Mouse (Mus musculus) layer of hippocampus, adult 9-10 months (tissue): ENCODE measurements around the gene Rnf182.

ENCODE experiments used
- DNase-seq: peaks from one replicate; pipeline ENCODE4 v3.0.0; 2022; ENCODE audit warnings: low spot score

Rnf182 gene

GRCm38 (mm10) chr13:43703471-43703870, 88.0 kb downstream of the Rnf182 start:
- no peak for DNase-seq

- DNase-seq = no peak
These were observed 89.1 kb downstream of the Rnf182 start for GRCm38 (mm10) chr13:43704533-43705116.

GRCm38 (mm10) chr13:43706387-43706786, 90.9 kb downstream of the Rnf182 start:
- DNase-seq = no peak

GRCm38 (mm10) chr13:43709529-43709928, 94.0 kb downstream of the Rnf182 start:
- no peak for DNase-seq

- DNase-seq = no peak
These were observed 96.3 kb downstream of the Rnf182 start for GRCm38 (mm10) chr13:43711708-43712314.

GRCm38 (mm10) chr13:43714741-43715140, 99.2 kb downstream of the Rnf182 start:
- DNase-seq = no peak

- no peak for DNase-seq
These were observed 100.0 kb downstream of the Rnf182 start for GRCm38 (mm10) chr13:43715466-43715865.

GRCm38 (mm10) chr13:43716514-43717036, 101.1 kb downstream of the Rnf182 start:
- DNase-seq = no peak

- DNase-seq = no peak
These were observed 102.7 kb downstream of the Rnf182 start for GRCm38 (mm10) chr13:43718173-43718572.

GRCm38 (mm10) chr13:43720496-43720895, 105.0 kb downstream of the Rnf182 start:
- DNase-seq = no peak
